Mouse (Mus musculus): ENCODE results near the gene Alkbh7. TPM values are rescaled to one million over a fixed set of nuclear protein-coding genes. Genes with fewer than 3 reads are reported as not detected.

Gene Alkbh7
- total and polyA plus RNA-seq, 3 experiments: 21.2 to 51.8 (median 35.4) TPM

GRCm38 (mm10) chr17:56957763-56958429, 39.2 kb upstream of the Alkbh7 start:
- no peak overlapping the region for H3K4me3 ChIP-seq (replicated peaks in 1 of 3; ENCODE audit: low read depth in 2 of 3, low read length in 2 of 3, poor library complexity in 1 of 3)
- H3K27ac ChIP-seq (ENCODE audit: insufficient read depth, low read depth): no peak overlapping the region
- H3K9me3 ChIP-seq (replicated peaks; ENCODE audit: low read length): peaks cover 4% of the 10 kb centered on the region
- H3K4me2 ChIP-seq (ENCODE audit: insufficient read depth, low read depth, poor library complexity, severe bottlenecking): peak overlapping the region; percentile 72
- no peaks in the 10 kb centered on the region for H3K36me3 ChIP-seq (replicated peaks in 1 of 2; ENCODE audit: control insufficient read depth in 1 of 2, insufficient read depth in 1 of 2, low read length in 1 of 2)
- peaks cover 29% of the 10 kb centered on the region for H3K27me3 ChIP-seq (replicated peaks)
- peak; percentile 21; the same call in 1 of the 2 replicates for TF ChIP-seq SMC3 (IDR thresholded peaks at IDR 0.05; ENCODE audit: low read depth, low read length)
- peak; percentile 52 for TF ChIP-seq RAD21 (IDR thresholded peaks at IDR 0.05; ENCODE audit: low read depth, low read length)
- no peak for TF ChIP-seq PAX5 (IDR thresholded peaks at IDR 0.05; ENCODE audit: low read length)
- no peak for TF ChIP-seq KAT2A (IDR thresholded peaks at IDR 0.05; ENCODE audit: insufficient replicate concordance, low read length)
- no peak for TF ChIP-seq SIN3A (IDR thresholded peaks at IDR 0.05; ENCODE audit: low read length)
- no peak for TF ChIP-seq ZNF384 (IDR thresholded peaks at IDR 0.05; ENCODE audit: low read depth, low read length)
- 0 out of 2 replicates have a peak, but pooled peaks have one; percentile 35 for TF ChIP-seq IRF4 (IDR thresholded peaks at IDR 0.05; ENCODE audit: low read depth, low read length)
- no peak for TF ChIP-seq ZKSCAN1 (IDR thresholded peaks at IDR 0.05; ENCODE audit: borderline replicate concordance, low read depth, low read length)
- no peak for TF ChIP-seq POLR2AphosphoS2 (IDR thresholded peaks at IDR 0.05; ENCODE audit: low read depth, low read length)
- peak; percentile 93 for TF ChIP-seq MAZ (IDR thresholded peaks at IDR 0.05; ENCODE audit: low read depth, low read length)
- peak in 1 of 2 experiments; percentile 55; a peak in 2 of 4 replicates for TF ChIP-seq CTCF (conservative IDR thresholded peaks at IDR 0.05 in 1 of 2, IDR thresholded peaks at IDR 0.05 in 1 of 2; ENCODE audit: low read depth in 2 of 2, low read length in 2 of 2)
- no peak for TF ChIP-seq TCF12 (IDR thresholded peaks at IDR 0.05; ENCODE audit: low read depth, low read length)
- peak; percentile 23; the same call in 1 of the 2 replicates for TF ChIP-seq BHLHE40 (IDR thresholded peaks at IDR 0.05; ENCODE audit: low read depth, low read length)
- no peak for TF ChIP-seq USF2 (conservative IDR thresholded peaks at IDR 0.05; ENCODE audit: low read depth, low read length)
- TF ChIP-seq ELF1 (IDR thresholded peaks at IDR 0.05; ENCODE audit: low read depth, low read length): no peak
- TF ChIP-seq NELFE (IDR thresholded peaks at IDR 0.05; ENCODE audit: low read depth, low read length): no peak
- no peak for TF ChIP-seq MAX (IDR thresholded peaks at IDR 0.05; ENCODE audit: low read length)
- no peaks in the 10 kb centered on the region for H3K79me2 ChIP-seq (replicated peaks; ENCODE audit: control insufficient read depth, extremely low read depth, insufficient read depth, poor library complexity, severe bottlenecking)
- peak; percentile 68 for DNase-seq (ENCODE audit: extremely low read depth)
- peaks cover 7 to 13% of the 10 kb centered on the region in 2 experiments for H3K4me1 ChIP-seq (ENCODE audit: control insufficient read depth in 1 of 2, insufficient read depth in 2 of 2)
- in situ Hi-C loops (cut with MboI; ENCODE audit: low pct_ligation_motif_present, low pct_unique_long_range_greater_than_20kb, low sequenced_read_pairs): no loop called here
- H3K9ac ChIP-seq (ENCODE audit: insufficient read depth, low read depth): no peak overlapping the region
- dilution Hi-C loops (cut with MboI; ENCODE audit: extremely low pct_ligation_motif_present, extremely low pct_unique_long_range_greater_than_20kb, low sequenced_read_pairs): no loop called here

GRCm38 (mm10) chr17:56958667-56959066, 38.5 kb upstream of the Alkbh7 start:
- H3K4me2 ChIP-seq (ENCODE audit: insufficient read depth, low read depth, poor library complexity, severe bottlenecking): peak overlapping the region; percentile 72; the same call in 1 of the 2 replicates
- no peaks in the 10 kb centered on the region for H3K79me2 ChIP-seq (replicated peaks; ENCODE audit: control insufficient read depth, extremely low read depth, insufficient read depth, poor library complexity, severe bottlenecking)
- H3K9me3 ChIP-seq (replicated peaks; ENCODE audit: low read length): peaks cover 4% of the 10 kb centered on the region
- TF ChIP-seq ZNF384 (IDR thresholded peaks at IDR 0.05; ENCODE audit: low read depth, low read length): peak; percentile 58
- TF ChIP-seq MAX (IDR thresholded peaks at IDR 0.05; ENCODE audit: low read length): no peak
- H3K4me1 ChIP-seq (ENCODE audit: control insufficient read depth in 1 of 2, insufficient read depth in 2 of 2): peaks cover 7 to 13% of the 10 kb centered on the region in 2 experiments
- no peak overlapping the region for H3K9ac ChIP-seq (ENCODE audit: insufficient read depth, low read depth)
- in situ Hi-C loops (cut with MboI; ENCODE audit: low pct_ligation_motif_present, low pct_unique_long_range_greater_than_20kb, low sequenced_read_pairs): no loop called here
- H3K4me3 ChIP-seq (replicated peaks in 1 of 3; ENCODE audit: low read depth in 2 of 3, low read length in 2 of 3, poor library complexity in 1 of 3): no peak overlapping the region
- dilution Hi-C loops (cut with MboI; ENCODE audit: extremely low pct_ligation_motif_present, extremely low pct_unique_long_range_greater_than_20kb, low sequenced_read_pairs): no loop called here
- no peak for DNase-seq (ENCODE audit: extremely low read depth)
- H3K27ac ChIP-seq (ENCODE audit: insufficient read depth, low read depth): no peak overlapping the region
- H3K36me3 ChIP-seq (replicated peaks in 1 of 2; ENCODE audit: control insufficient read depth in 1 of 2, insufficient read depth in 1 of 2, low read length in 1 of 2): no peaks in the 10 kb centered on the region
- H3K27me3 ChIP-seq (replicated peaks): peaks cover 24% of the 10 kb centered on the region
